Mouse (Mus musculus): ENCODE results near the gene Pdlim5.

Gene Pdlim5

GRCm38 (mm10) chr3:142394796-142395508 is 544 bp downstream of the Pdlim5 start:
- peak; percentile 95 for DNase-seq (ENCODE audit: low spot score)

GRCm38 (mm10) chr3:142394000-142394411 is 1.5 kb downstream of the Pdlim5 start:
- no peak for DNase-seq (ENCODE audit: low spot score)

GRCm38 (mm10) chr3:142391531-142391930 is 4.0 kb downstream of the Pdlim5 start:
- DNase-seq (ENCODE audit: low spot score), result no peak

- peak; percentile 63 for DNase-seq (ENCODE audit: low spot score)
These were observed 5.2 kb downstream of the Pdlim5 start for GRCm38 (mm10) chr3:142390288-142390687.

GRCm38 (mm10) chr3:142388189-142388588 is 7.3 kb downstream of the Pdlim5 start:
- DNase-seq (ENCODE audit: low spot score), result no peak

- DNase-seq (ENCODE audit: low spot score), result no peak
These were observed 9.0 kb downstream of the Pdlim5 start for GRCm38 (mm10) chr3:142386505-142386904.

GRCm38 (mm10) chr3:142385690-142386089 is 9.8 kb downstream of the Pdlim5 start:
- DNase-seq (ENCODE audit: low spot score), result no peak

- no peak for DNase-seq (ENCODE audit: low spot score)
These were observed 18.9 kb downstream of the Pdlim5 start for GRCm38 (mm10) chr3:142376638-142377037.

GRCm38 (mm10) chr3:142375106-142375505 is 20.4 kb downstream of the Pdlim5 start:
- DNase-seq (ENCODE audit: low spot score), result peak; percentile 51

GRCm38 (mm10) chr3:142372465-142373147 is 22.9 kb downstream of the Pdlim5 start:
- no peak for DNase-seq (ENCODE audit: low spot score)

GRCm38 (mm10) chr3:142368411-142368810 is 27.1 kb downstream of the Pdlim5 start:
- no peak for DNase-seq (ENCODE audit: low spot score)

- DNase-seq (ENCODE audit: low spot score), result no peak
These were observed 33.4 kb downstream of the Pdlim5 start for GRCm38 (mm10) chr3:142362092-142362491.

- no peak for DNase-seq (ENCODE audit: low spot score)
These were observed 36.5 kb downstream of the Pdlim5 start for GRCm38 (mm10) chr3:142358951-142359350.

- DNase-seq (ENCODE audit: low spot score), result no peak
These were observed 38.8 kb downstream of the Pdlim5 start for GRCm38 (mm10) chr3:142356661-142357060.

GRCm38 (mm10) chr3:142353218-142353617 is 42.3 kb downstream of the Pdlim5 start:
- DNase-seq (ENCODE audit: low spot score), result no peak

- DNase-seq (ENCODE audit: low spot score), result peak; percentile 35
These were observed 45.0 kb downstream of the Pdlim5 start for GRCm38 (mm10) chr3:142350513-142350912.

GRCm38 (mm10) chr3:142348816-142349631 is 46.5 kb downstream of the Pdlim5 start:
- DNase-seq (ENCODE audit: low spot score), result no peak

- DNase-seq (ENCODE audit: low spot score), result peak; percentile 38
These were observed 49.2 kb downstream of the Pdlim5 start for GRCm38 (mm10) chr3:142346261-142346660.

GRCm38 (mm10) chr3:142345235-142346125 is 50.0 kb downstream of the Pdlim5 start:
- peak; percentile 70 for DNase-seq (ENCODE audit: low spot score)

- DNase-seq (ENCODE audit: low spot score), result peak; percentile 58
These were observed 51.7 kb downstream of the Pdlim5 start for GRCm38 (mm10) chr3:142343786-142344185.

GRCm38 (mm10) chr3:142340701-142341100 is 54.8 kb downstream of the Pdlim5 start:
- DNase-seq (ENCODE audit: low spot score), result peak; percentile 33

Measured in adipocyte (in vitro differentiated cells).